Mouse (Mus musculus) adrenal gland, postnatal 10 days (tissue): ENCODE data around the gene Lrrc3. TPM values are rescaled to one million over a fixed set of nuclear protein-coding genes. Genes with fewer than 3 reads are reported as not detected.

Experiments used
- DNase-seq: peaks from one replicate; pipeline ENCODE4 v3.0.0; 2021; ENCODE audit warnings: mixed read lengths
- total RNA-seq, 2 experiments: library from RNA; stranded (reverse); gene quantifications; 2 replicates each; pipeline ENCODE4 v1.2.3; 2021

Lrrc3 gene
- total RNA-seq, 2 experiments from 2014 or later, result 12.1 to 16.7 TPM

DNA sequence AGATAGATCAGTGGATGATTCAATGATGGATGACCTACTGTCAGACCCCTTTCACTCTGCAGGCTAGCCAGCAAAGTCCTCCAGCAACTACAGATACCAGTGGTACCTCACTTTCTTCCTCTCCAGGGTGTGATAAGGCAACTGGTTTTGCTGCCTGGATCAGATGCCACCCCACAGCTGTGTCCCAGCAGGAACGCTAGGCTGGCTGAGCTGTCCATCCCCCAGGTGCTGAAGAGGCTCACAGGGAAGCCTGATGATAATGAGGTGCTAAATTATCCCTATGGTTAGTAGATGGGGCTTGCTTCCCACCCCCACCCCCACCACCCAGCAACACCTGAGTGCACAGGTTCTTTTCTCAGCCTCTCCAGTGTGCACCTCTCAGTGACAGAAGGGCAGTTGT lies 34.8 kb downstream of the Lrrc3 start:
- DNase-seq, result peak; percentile 18

GRCm38 (mm10) chr10:77864762-77865143 lies 37.6 kb downstream of the Lrrc3 start:
- peak; percentile 26 for DNase-seq

- DNase-seq, result peak; percentile 32
These were observed 38.1 kb downstream of the Lrrc3 start for GRCm38 (mm10) chr10:77864067-77864761.

GRCm38 (mm10) chr10:77861675-77862074 lies 40.7 kb downstream of the Lrrc3 start, which contains the start of gene Gm3285:
Gene Gm3285, plus strand, starts transcription at chr10:77861975.
- DNase-seq, result no peak

- no peak for DNase-seq
These were observed 49.8 kb downstream of the Lrrc3 start, which contains the start of gene Gm10318 for GRCm38 (mm10) chr10:77852559-77852958. Gene Gm10318, plus strand, starts transcription at chr10:77852859.

Other genes starting within 250 kb of the Lrrc3 start
- under 1 TPM; 0.27 to 0.64 TPM for gene Tspear, start 216.0 kb downstream of the Lrrc3 start, total RNA-seq
- gene Gm19402, start 211.8 kb downstream of the Lrrc3 start, total RNA-seq, result not detected
- not detected for gene Gm9508, start 205.3 kb downstream of the Lrrc3 start, total RNA-seq
- not detected for gene Gm10272, start 195.9 kb downstream of the Lrrc3 start, total RNA-seq
- not detected for gene Gm10024, start 191.1 kb downstream of the Lrrc3 start, total RNA-seq
- not detected for gene Gm10142, start 186.7 kb downstream of the Lrrc3 start, total RNA-seq
- gene Krtap12-1, start 181.9 kb downstream of the Lrrc3 start, total RNA-seq, result not detected
- not detected for gene Gm10100, start 176.1 kb downstream of the Lrrc3 start, total RNA-seq
- gene Gm18596, start 159.9 kb downstream of the Lrrc3 start, total RNA-seq, result not detected
- gene Gm9736, start 151.2 kb downstream of the Lrrc3 start, total RNA-seq, result not detected
- not detected for gene Gm3233, start 142.9 kb downstream of the Lrrc3 start, total RNA-seq
- not detected for gene Gm3238, start 131.2 kb downstream of the Lrrc3 start, total RNA-seq
- gene Gm7138, start 125.6 kb downstream of the Lrrc3 start, total RNA-seq, result not detected
- gene Gm3250, start 120.0 kb downstream of the Lrrc3 start, total RNA-seq, result not detected
- not detected for gene Gm7137, start 114.3 kb downstream of the Lrrc3 start, total RNA-seq
- not detected for gene Gm9639, start 107.5 kb downstream of the Lrrc3 start, total RNA-seq
- not detected for gene Gm19668, start 103.4 kb downstream of the Lrrc3 start, total RNA-seq
- gene Gm9507, start 90.7 kb downstream of the Lrrc3 start, total RNA-seq, result not detected
- not detected for gene Gm2696, start 87.9 kb downstream of the Lrrc3 start, total RNA-seq
- gene Krtap10-4, start 75.4 kb downstream of the Lrrc3 start, total RNA-seq, result not detected
- gene Krtap10-10, start 66.6 kb downstream of the Lrrc3 start, total RNA-seq, result not detected
- not detected for gene Gm36176, start 55.7 kb downstream of the Lrrc3 start, total RNA-seq
- not detected for gene Gm10318, start 49.7 kb downstream of the Lrrc3 start, total RNA-seq
- gene Gm3285, start 40.6 kb downstream of the Lrrc3 start, total RNA-seq, result not detected
- gene Trpm2, start 68.0 kb upstream of the Lrrc3 start, total RNA-seq, result 1 to 10 TPM; 2.3 to 2.8 TPM
- 10 to 100 TPM; 15.7 to 21.4 TPM for gene 1810043G02Rik, start 76.0 kb upstream of the Lrrc3 start, total RNA-seq
- gene Pfkl, start 107.5 kb upstream of the Lrrc3 start, total RNA-seq, result 100 to 1,000 TPM; 142 to 172 TPM
- 1 to 10 TPM; 2.4 to 6.4 TPM for gene Dnmt3l, start 139.4 kb upstream of the Lrrc3 start, total RNA-seq
- under 1 TPM in 1 of 2 experiments, not detected in 1; 0.12 TPM for gene Aire, start 141.1 kb upstream of the Lrrc3 start, total RNA-seq
- gene Icosl, start 166.8 kb upstream of the Lrrc3 start, total RNA-seq, result 10 to 100 TPM in 1 of 2 experiments, 1 to 10 TPM in 1; 8.6 to 12.6 TPM